ENCODE assay signal across 8 mouse cellular contexts in the genomic region with DNA sequence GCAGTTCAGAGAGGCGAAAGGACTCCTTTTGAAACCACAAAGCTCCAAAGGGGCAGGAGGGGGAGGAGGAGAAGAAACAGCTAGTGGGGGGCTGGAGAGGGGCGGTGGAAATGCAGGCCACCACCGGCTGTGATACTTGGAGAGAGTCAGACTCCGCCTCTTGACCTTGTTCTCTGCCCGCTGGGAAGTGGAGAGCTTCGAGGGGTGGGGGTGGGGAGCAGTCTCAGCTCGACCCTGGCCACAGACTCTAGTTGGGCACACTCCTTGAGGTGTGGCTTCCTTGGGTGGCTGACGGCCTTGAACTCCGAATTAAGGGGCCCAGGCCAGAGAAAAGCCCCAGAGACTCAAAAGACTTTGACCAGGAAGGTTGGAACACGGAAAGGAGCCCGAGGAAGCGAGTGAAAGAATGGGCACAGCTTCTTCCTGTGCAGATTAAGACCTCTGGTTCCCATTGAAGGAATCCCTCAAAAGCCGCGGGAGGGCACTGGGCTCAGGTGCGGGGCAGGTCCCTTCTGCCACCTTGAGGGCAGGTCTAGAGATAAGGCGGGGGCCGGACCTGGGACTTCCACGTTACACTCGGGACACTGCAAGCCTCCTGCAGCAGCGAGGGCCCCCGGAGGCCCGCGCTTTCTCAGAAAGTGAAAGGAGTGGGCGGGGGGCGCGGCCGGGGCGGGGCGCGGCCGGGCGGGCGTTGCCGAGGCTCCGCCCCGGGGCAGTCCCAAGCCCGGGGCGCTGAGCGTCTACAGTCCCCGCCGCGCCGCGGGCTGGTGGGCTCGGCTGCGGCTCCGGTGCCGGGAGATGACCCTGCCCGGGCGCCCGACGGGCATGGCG. TPM values are rescaled to one million over a fixed set of nuclear protein-coding genes. Genes with fewer than 3 reads are reported as not detected.
DNase-seq lines count a peak whose midpoint lies in the region; ATAC-seq and TF ChIP-seq lines count a peak whose summit lies in the region.

Itpka (plus strand) TSS at position 757 of the 831 bp plus-strand sequence.

- DNase-seq in CD4-positive, CD25-positive, alpha-beta regulatory T cell, adult 2 months (ENCODE audit: low read depth, low spot score), result peak; percentile 88
- peak; percentile 95 for DNase-seq in ZHBTc4 (ENCODE audit: low read depth, low spot score)
- DNase-seq in heart, postnatal 36 days, result peak; percentile 58 to 60
- peak in 1 of 2 experiments; percentile 74 for DNase-seq in layer of hippocampus, adult 2 months (ENCODE audit: low spot score in 2 of 2)
- peak; percentile 72 for DNase-seq in lung, postnatal 0 days (ENCODE audit: low spot score)
- peak; percentile 33 for DNase-seq in ovary, postnatal 14 days (ENCODE audit: low spot score)
- peak; percentile 83 for DNase-seq in thymus, postnatal 4 days

- H3K27ac ChIP-seq in embryonic facial prominence, embryonic 15.5 days (replicated peaks), result peak within 1 kb of the TSS; percentile 60; the same call in 1 of the 2 replicates
- H3K27ac ChIP-seq in layer of hippocampus, adult 2 months, result peak within 1 kb of the TSS; percentile 98
- peak within 1 kb of the TSS; percentile 76 for H3K27ac ChIP-seq in lung, postnatal 0 days (ENCODE audit: low read length)

- TF ChIP-seq CTCF in layer of hippocampus, adult 2 months (conservative IDR thresholded peaks at IDR 0.05), result no peak
- TF ChIP-seq CTCF in lung, postnatal 0 days (IDR thresholded peaks at IDR 0.05), result no peak

- WGBS in embryonic facial prominence, embryonic 15.5 days, result under 1% methylated on average over 53 of the region's 53 CpGs
- 2% methylated on average over 20 of the region's 53 CpGs for WGBS in lung, postnatal 0 days

- ATAC-seq in embryonic facial prominence, embryonic 15.5 days (ENCODE audit: insufficient number of reproducible peaks, low FRiP score, low TSS enrichment, low read depth), result peak; percentile 84
- ATAC-seq in lung, postnatal 0 days, result peak; percentile 78

- peak within 1 kb of the TSS; percentile 48 for H3K9ac ChIP-seq in embryonic facial prominence, embryonic 15.5 days
- H3K9ac ChIP-seq in lung, postnatal 0 days (replicated peaks; ENCODE audit: low read depth), result peak within 1 kb of the TSS; percentile 46

- intact Hi-C loops in heart, postnatal 36 days (cut with DNase I), result loop anchor here (5.0 kb wide), 1 partner anchor 194 kb away; the partner anchor contains the start of genes Chp1 and Exd1

- no peak for TF ChIP-seq EP300 in lung, postnatal 0 days (IDR thresholded peaks at IDR 0.05)

- peaks cover 38% of the 10 kb centered on the region for H3K4me1 ChIP-seq in embryonic facial prominence, embryonic 15.5 days
- peaks cover 25% of the 10 kb centered on the region for H3K4me1 ChIP-seq in lung, postnatal 0 days (ENCODE audit: insufficient read depth, low read depth, low read length)

- no peaks in the 10 kb centered on the region for H3K36me3 ChIP-seq in embryonic facial prominence, embryonic 15.5 days
- no peaks in the 10 kb centered on the region for H3K36me3 ChIP-seq in lung, postnatal 0 days (ENCODE audit: insufficient read depth, low read length)

- H3K27me3 ChIP-seq in embryonic facial prominence, embryonic 15.5 days, result peaks cover 44% of the 10 kb centered on the region
- peaks cover 17% of the 10 kb centered on the region; the same call in 1 of the 2 replicates for H3K27me3 ChIP-seq in lung, postnatal 0 days (replicated peaks; ENCODE audit: insufficient read depth, low read length)

- no peaks in the 10 kb centered on the region for H3K9me3 ChIP-seq in embryonic facial prominence, embryonic 15.5 days (replicated peaks)
- H3K9me3 ChIP-seq in lung, postnatal 0 days (ENCODE audit: low read length), result no peaks in the 10 kb centered on the region

- H3K4me2 ChIP-seq in embryonic facial prominence, embryonic 15.5 days (replicated peaks), result peak within 1 kb of the TSS; percentile 100
- peak within 1 kb of the TSS; percentile 100 for H3K4me2 ChIP-seq in lung, postnatal 0 days (replicated peaks; ENCODE audit: low read depth, low read length)

- H3K4me3 ChIP-seq in embryonic facial prominence, embryonic 15.5 days (replicated peaks), result peak within 1 kb of the TSS; percentile 67
- peak within 1 kb of the TSS; percentile 76 for H3K4me3 ChIP-seq in layer of hippocampus, adult 2 months
- H3K4me3 ChIP-seq in lung, postnatal 0 days (ENCODE audit: low read depth, low read length), result peak within 1 kb of the TSS; percentile 67

RNA-seq across cellular contexts. Expression of gene Itpka, which starts in this region (rescaled TPM):
- 1.7 and 2.0 TPM in 2 replicates for polyA plus RNA-seq in embryonic facial prominence, embryonic 15.5 days (2015; fragmentation: Nextera tagmentation; extraction: Ambion mirVana)
- under 1 TPM; 0.38 to 0.53 TPM for total RNA-seq in heart, postnatal 36 days (2021)
- total RNA-seq in layer of hippocampus, adult 2 months (2021), result 100 to 1,000 TPM; 265 to 270 TPM
- polyA plus RNA-seq in lung, postnatal 0 days (2015; fragmentation: Nextera tagmentation; extraction: Ambion mirVana), result 6.5 and 6.6 TPM in 2 replicates

Comparison
In these comparisons a context has a peak if more than half of its experiments do, and no peak if none do; other contexts are left out.
1. RNA of gene Itpka (total RNA-seq): 265 to 270 TPM in layer of hippocampus, adult 2 months; 0.38 to 0.53 TPM in heart, postnatal 36 days; every median in the first group is over 100 times any median in the second.
2. Peak in DNase-seq in heart, postnatal 36 days; RNA of the gene not detected or under 1 TPM.
3. Peak in every context shown above with its lines, with median percentiles within 50 percentile points of each other: H3K27ac ChIP-seq and H3K4me3 ChIP-seq.